Mouse (Mus musculus): ENCODE measurements around the gene Btbd9. TPM values are rescaled to one million over a fixed set of nuclear protein-coding genes. Genes with fewer than 3 reads are reported as not detected.

Gene Btbd9
- polyA plus RNA-seq, 1 experiment, result 31.2 TPM

DNA sequence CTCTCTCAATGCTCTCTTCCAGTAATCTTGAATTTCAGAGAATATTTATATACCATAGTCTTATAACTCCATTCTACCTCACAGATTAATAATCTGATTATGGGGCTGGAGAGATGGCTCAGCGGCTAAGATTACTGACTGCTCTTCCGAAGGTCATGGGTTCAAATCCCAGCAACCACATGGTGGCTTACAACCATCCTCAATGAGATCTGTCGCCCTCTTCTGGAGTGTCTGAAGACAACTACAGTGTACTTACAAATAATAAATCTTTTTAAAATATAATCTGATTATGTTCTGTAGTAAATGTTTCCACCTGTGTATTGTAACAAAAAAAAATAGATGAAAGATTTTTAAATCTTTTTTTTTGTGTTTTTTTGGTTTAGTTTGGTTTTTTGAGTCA is 6.0 kb upstream of the Btbd9 start:
- 89% methylated on average over 3 of the region's 3 CpGs for WGBS
- Histone ChIP-seq H3K27me3 (ENCODE audit: control insufficient read depth, insufficient read depth, low read length) (no peaks in the 10 kb centered on the region), H3K4me1 (ENCODE audit: control insufficient read depth, insufficient read depth, insufficient read length, low read length) (no peaks in the 10 kb centered on the region), H3K27ac (ENCODE audit: insufficient read depth, low read depth, low read length) (no peak overlapping the region), H3K36me3 (ENCODE audit: control insufficient read depth, insufficient read depth, low read length) (no peaks in the 10 kb centered on the region), H3K4me3 (ENCODE audit: low read depth, low read length) (no peak overlapping the region)
- no peak for TF ChIP-seq POLR2A (IDR thresholded peaks at IDR 0.05; ENCODE audit: low read depth, low read length)
- no peak for TF ChIP-seq CTCF (IDR thresholded peaks at IDR 0.05; ENCODE audit: extremely low read depth, insufficient read length, insufficient replicate concordance, low read depth, low read length)

DNA sequence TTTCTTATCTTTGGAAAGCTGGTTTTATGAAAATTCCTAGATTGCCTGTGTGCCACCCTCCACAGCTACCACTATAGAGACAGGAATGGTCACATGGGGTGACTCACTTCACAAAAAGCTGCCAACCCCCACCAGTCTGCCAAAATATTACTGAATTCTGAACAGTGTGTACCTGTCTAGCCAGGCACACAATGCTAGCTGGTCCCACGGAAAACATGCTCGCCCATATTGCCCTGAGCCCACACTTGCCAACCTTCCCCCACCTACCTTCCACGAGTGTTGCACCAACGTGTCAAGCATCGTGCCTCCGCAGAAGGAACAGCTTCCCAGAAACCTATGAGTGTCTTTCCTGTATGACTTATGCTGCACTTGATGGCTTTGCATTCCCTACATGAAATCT is 4.9 kb upstream of the Btbd9 start:
- Histone ChIP-seq H3K4me3 (ENCODE audit: low read depth, low read length) (no peak overlapping the region), H3K27me3 (ENCODE audit: control insufficient read depth, insufficient read depth, low read length) (no peaks in the 10 kb centered on the region), H3K4me1 (ENCODE audit: control insufficient read depth, insufficient read depth, insufficient read length, low read length) (peaks cover 4% of the 10 kb centered on the region), H3K27ac (ENCODE audit: insufficient read depth, low read depth, low read length) (no peak overlapping the region), H3K36me3 (ENCODE audit: control insufficient read depth, insufficient read depth, low read length) (no peaks in the 10 kb centered on the region)
- no peak for TF ChIP-seq CTCF (IDR thresholded peaks at IDR 0.05; ENCODE audit: extremely low read depth, insufficient read length, insufficient replicate concordance, low read depth, low read length)
- TF ChIP-seq POLR2A (IDR thresholded peaks at IDR 0.05; ENCODE audit: low read depth, low read length), result no peak
- 90% methylated on average over 6 of the region's 6 CpGs for WGBS

DNA sequence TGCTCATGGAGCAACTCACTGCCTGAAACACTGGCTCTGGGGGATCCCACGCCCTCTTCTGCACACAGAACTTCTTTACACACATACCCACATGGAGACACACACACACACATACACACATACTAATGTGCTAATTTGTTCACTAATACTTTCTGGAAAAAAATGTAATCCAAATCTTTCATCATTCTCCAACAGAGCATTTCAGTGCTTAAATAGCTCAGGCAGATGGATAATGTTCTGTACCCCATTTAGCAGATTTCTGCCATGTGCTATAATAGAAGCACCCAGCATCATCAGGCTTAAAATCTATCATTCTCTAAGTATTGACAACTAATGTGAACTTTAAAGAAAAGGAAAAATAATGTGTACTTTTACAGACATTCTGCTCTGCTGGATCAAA is 4.5 kb upstream of the Btbd9 start:
- Histone ChIP-seq H3K27ac (ENCODE audit: insufficient read depth, low read depth, low read length) (no peak overlapping the region), H3K4me3 (ENCODE audit: low read depth, low read length) (no peak overlapping the region), H3K36me3 (ENCODE audit: control insufficient read depth, insufficient read depth, low read length) (no peaks in the 10 kb centered on the region), H3K27me3 (ENCODE audit: control insufficient read depth, insufficient read depth, low read length) (no peaks in the 10 kb centered on the region), H3K4me1 (ENCODE audit: control insufficient read depth, insufficient read depth, insufficient read length, low read length) (peaks cover 4% of the 10 kb centered on the region)
- WGBS, result 67% methylated on average over 1 of the region's 1 CpGs
- no peak for TF ChIP-seq CTCF (IDR thresholded peaks at IDR 0.05; ENCODE audit: extremely low read depth, insufficient read length, insufficient replicate concordance, low read depth, low read length)
- TF ChIP-seq POLR2A (IDR thresholded peaks at IDR 0.05; ENCODE audit: low read depth, low read length), result no peak

DNA sequence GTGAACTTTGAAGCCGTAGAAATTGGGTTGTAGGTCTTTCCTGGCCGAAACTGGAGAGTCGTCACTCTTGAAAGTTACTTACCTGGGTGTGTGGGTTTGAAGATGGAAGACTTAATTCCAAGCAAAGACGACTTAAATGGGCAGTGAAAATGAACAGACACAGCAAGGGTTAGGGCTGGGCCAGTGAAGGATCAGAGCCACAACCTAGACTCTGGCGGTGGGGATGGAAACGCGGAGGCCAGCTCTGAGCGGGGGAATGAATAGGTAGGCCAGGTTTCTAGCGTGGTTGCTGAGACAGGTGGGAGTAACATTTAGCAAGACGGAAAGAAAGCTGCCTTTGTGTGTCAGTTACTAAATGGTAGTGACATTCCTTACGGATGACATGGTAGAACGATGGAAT is 658 bp upstream of the Btbd9 start:
- H3K27me3 ChIP-seq (ENCODE audit: control insufficient read depth, insufficient read depth, low read length), result no peaks in the 10 kb centered on the region
- WGBS, result 31% methylated on average over 12 of the region's 12 CpGs
- peaks cover 6% of the 10 kb centered on the region for H3K4me1 ChIP-seq (ENCODE audit: control insufficient read depth, insufficient read depth, insufficient read length, low read length)
- TF ChIP-seq CTCF (IDR thresholded peaks at IDR 0.05; ENCODE audit: extremely low read depth, insufficient read length, insufficient replicate concordance, low read depth, low read length) (no peak), POLR2A (IDR thresholded peaks at IDR 0.05; ENCODE audit: low read depth, low read length) (no peak)
- no peaks in the 10 kb centered on the region for H3K36me3 ChIP-seq (ENCODE audit: control insufficient read depth, insufficient read depth, low read length)
- peak overlapping the region; percentile 93 for H3K4me3 ChIP-seq (ENCODE audit: low read depth, low read length)
- H3K27ac ChIP-seq (ENCODE audit: insufficient read depth, low read depth, low read length), result no peak overlapping the region

DNA sequence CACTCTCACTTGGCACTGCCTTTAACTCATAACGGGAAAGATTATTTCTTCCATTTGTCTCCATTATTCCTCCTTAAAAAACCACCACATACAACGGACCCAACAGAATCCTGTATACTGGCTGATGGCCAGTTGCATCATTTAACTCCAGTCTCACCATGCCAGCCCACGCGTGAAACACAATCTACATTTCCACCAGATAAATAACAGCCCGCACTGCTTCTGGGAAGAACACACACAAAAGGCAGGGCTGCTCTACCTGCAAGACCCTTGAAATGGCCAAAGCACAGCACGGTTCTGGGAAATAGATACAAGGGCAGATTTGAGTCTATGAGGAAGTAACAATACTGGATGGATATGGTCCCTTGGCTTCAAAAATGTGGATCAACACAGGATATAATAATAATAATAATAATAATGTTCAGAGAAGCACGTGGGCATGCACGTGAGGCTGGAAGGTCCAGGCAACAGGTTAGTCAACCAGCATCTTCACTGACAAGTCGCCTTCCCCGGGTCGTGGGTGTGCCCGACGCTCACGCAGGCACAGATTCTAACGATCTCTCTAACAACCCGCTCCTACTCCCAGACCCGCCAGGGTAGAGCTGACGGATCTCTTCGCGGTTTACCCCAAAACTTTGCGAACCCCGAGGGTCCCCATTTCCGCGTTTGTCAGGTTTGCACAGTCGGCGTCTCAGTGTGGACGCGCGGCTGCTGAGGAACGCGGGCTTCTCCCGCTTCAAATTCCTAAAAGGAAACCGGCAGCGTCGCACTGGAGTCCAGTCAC is 975 bp downstream of the Btbd9 start:
- Histone ChIP-seq H3K36me3 (ENCODE audit: control insufficient read depth, insufficient read depth, low read length) (no peaks in the 10 kb centered on the region), H3K4me3 (ENCODE audit: low read depth, low read length) (peak overlapping the region; percentile 93), H3K4me1 (ENCODE audit: control insufficient read depth, insufficient read depth, insufficient read length, low read length) (peaks cover 10% of the 10 kb centered on the region), H3K27me3 (ENCODE audit: control insufficient read depth, insufficient read depth, low read length) (no peaks in the 10 kb centered on the region), H3K27ac (ENCODE audit: insufficient read depth, low read depth, low read length) (no peak overlapping the region)
- no peak; the same call in 1 of the 2 replicates for TF ChIP-seq POLR2A (IDR thresholded peaks at IDR 0.05; ENCODE audit: low read depth, low read length)
- TF ChIP-seq CTCF (IDR thresholded peaks at IDR 0.05; ENCODE audit: extremely low read depth, insufficient read length, insufficient replicate concordance, low read depth, low read length), result no peak; the same call in 1 of the 2 replicates
- WGBS, result 2% methylated on average over 35 of the region's 35 CpGs

DNA sequence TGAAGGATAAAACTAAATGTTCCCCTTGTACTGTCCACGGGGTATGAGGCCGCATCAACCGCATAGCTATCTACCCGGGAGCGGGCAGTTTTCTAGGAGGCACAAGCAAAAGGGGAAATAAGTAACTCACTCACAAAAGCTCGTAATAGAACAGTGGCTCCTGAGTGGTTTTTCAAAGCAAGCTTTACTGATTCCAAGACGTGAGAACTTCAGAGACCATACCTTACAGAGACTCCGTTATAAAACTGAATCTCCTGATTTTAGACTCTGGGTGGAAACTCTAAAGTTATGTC is 1.6 kb downstream of the Btbd9 start:
- no peak overlapping the region for H3K27ac ChIP-seq (ENCODE audit: insufficient read depth, low read depth, low read length)
- no peak for TF ChIP-seq CTCF (IDR thresholded peaks at IDR 0.05; ENCODE audit: extremely low read depth, insufficient read length, insufficient replicate concordance, low read depth, low read length)
- TF ChIP-seq POLR2A (IDR thresholded peaks at IDR 0.05; ENCODE audit: low read depth, low read length), result no peak
- H3K27me3 ChIP-seq (ENCODE audit: control insufficient read depth, insufficient read depth, low read length), result no peaks in the 10 kb centered on the region
- H3K4me1 ChIP-seq (ENCODE audit: control insufficient read depth, insufficient read depth, insufficient read length, low read length), result peaks cover 13% of the 10 kb centered on the region
- WGBS, result 59% methylated on average over 8 of the region's 8 CpGs
- no peaks in the 10 kb centered on the region for H3K36me3 ChIP-seq (ENCODE audit: control insufficient read depth, insufficient read depth, low read length)
- no peak overlapping the region for H3K4me3 ChIP-seq (ENCODE audit: low read depth, low read length)

DNA sequence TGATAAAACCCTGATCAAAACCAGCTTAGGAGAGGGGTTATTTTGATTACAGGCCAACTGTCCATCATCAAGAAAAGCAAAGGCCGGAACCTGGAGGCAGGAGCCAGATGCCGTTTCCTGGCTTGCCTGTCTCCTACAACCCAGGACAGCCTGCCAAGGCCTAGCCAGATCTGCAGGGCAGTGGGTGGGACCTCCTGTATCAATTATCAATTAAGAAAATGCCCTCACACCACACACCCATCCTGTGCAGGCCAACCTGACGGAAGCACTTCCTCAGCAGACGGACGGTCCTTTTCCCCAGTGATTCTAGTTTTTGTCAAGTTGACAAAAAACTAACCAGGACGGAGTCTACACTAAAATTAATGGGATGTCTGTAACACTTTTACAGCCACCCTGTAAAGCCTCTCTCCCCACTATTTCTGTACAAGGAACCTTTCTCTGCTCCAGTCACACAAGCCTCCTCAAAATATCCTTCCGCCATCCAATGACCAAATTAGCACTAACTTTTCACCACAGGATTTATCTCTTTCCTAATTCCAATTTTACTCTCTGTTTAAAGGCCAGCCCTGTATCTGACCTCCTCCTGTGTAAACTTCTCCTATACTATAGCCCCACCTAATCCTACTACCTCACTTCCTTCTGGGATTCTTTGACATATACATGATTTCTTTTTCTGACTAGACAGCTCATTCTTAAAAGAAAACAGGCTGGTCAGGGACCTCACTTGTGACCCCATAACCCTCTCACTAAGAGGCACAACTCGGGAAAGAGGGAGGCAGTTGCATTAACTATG is 2.1 kb downstream of the Btbd9 start:
- no peak overlapping the region for H3K27ac ChIP-seq (ENCODE audit: insufficient read depth, low read depth, low read length)
- H3K4me1 ChIP-seq (ENCODE audit: control insufficient read depth, insufficient read depth, insufficient read length, low read length), result peaks cover 13% of the 10 kb centered on the region
- 73% methylated on average over 8 of the region's 8 CpGs for WGBS
- H3K4me3 ChIP-seq (ENCODE audit: low read depth, low read length), result no peak overlapping the region
- no peaks in the 10 kb centered on the region for H3K36me3 ChIP-seq (ENCODE audit: control insufficient read depth, insufficient read depth, low read length)
- TF ChIP-seq CTCF (IDR thresholded peaks at IDR 0.05; ENCODE audit: extremely low read depth, insufficient read length, insufficient replicate concordance, low read depth, low read length), result no peak
- TF ChIP-seq POLR2A (IDR thresholded peaks at IDR 0.05; ENCODE audit: low read depth, low read length), result no peak
- H3K27me3 ChIP-seq (ENCODE audit: control insufficient read depth, insufficient read depth, low read length), result no peaks in the 10 kb centered on the region

Data from small intestine, adult 2 months (tissue).